Mouse (Mus musculus) embryonic facial prominence, embryonic 14.5 days (tissue): ENCODE data around the gene Bdkrb2. TPM values are rescaled to one million over a fixed set of nuclear protein-coding genes. Genes with fewer than 3 reads are reported as not detected.

Experiments
- ATAC-seq: fragments of 200-750 bp; cut with Nextera tagmentation; 2 replicates; pipeline ENCODE4 v1.8.0; 2017; ENCODE audit warnings: low read depth, moderate number of reproducible peaks, moderate TSS enrichment
- DNase-seq: peaks from one replicate; pipeline ENCODE4 v3.0.0-alpha.2; 2015; ENCODE audit warnings: low spot score
- H3K27ac ChIP-seq: fragments of 300-500 bp; sonication (generic); replicated peaks from 2 replicates; pipeline ENCODE4 v1.5.1; 2014; ENCODE audit warnings: low read depth, mild to moderate bottlenecking, low read length, moderate library complexity
- H3K27me3 ChIP-seq: fragments of 300-500 bp; sonication (generic); replicated peaks from 2 replicates; pipeline ENCODE4 v1.6.1; 2014; ENCODE audit warnings: low read length; ENCODE audit not compliant: control insufficient read depth, insufficient read depth
- H3K36me3 ChIP-seq: fragments of 300-500 bp; sonication (generic); 2 replicates; pipeline ENCODE4 v1.6.1; 2014; ENCODE audit warnings: low read length, mixed read lengths; ENCODE audit not compliant: control insufficient read depth, insufficient read depth
- H3K4me1 ChIP-seq: fragments of 300-500 bp; sonication (generic); 2 replicates; pipeline ENCODE4 v1.6.1; 2014; ENCODE audit warnings: antibody characterized with exemption, low read length; ENCODE audit not compliant: control insufficient read depth, insufficient read depth
- H3K4me2 ChIP-seq: fragments of 300-500 bp; sonication (generic); 2 replicates; pipeline ENCODE4 v1.6.1; 2014; ENCODE audit warnings: low read depth, mild to moderate bottlenecking, low read length, moderate library complexity, mixed read lengths
- H3K4me3 ChIP-seq: fragments of 300-500 bp; sonication (generic); 2 replicates; pipeline ENCODE4 v1.5.1; 2014; ENCODE audit warnings: low read depth, mild to moderate bottlenecking, low read length
- H3K9ac ChIP-seq: fragments of 300-500 bp; sonication (generic); 2 replicates; pipeline ENCODE4 v1.6.1; 2014; ENCODE audit warnings: low read depth, mild to moderate bottlenecking, low read length, moderate library complexity, mixed read lengths
- H3K9me3 ChIP-seq: fragments of 300-500 bp; sonication (generic); 2 replicates; pipeline ENCODE4 v1.6.1; 2016; ENCODE audit warnings: low read length; ENCODE audit not compliant: control insufficient read depth
- WGBS: fragments of 180-500 bp; shearing (Covaris S2); extraction: QIAGEN DNeasy Blood & Tissue Kit; methylation state at CpG from one replicate; pipeline ENCODE4 v1.1.7; 2014; 5-methylcytosine and 5-hydroxymethylcytosine counted together
- polyA plus RNA-seq: library from polyadenylated mRNA; unstranded; fragments of >200 nt; fragmentation: Nextera tagmentation; extraction: Ambion mirVana; gene quantifications from 2 replicates; pipeline ENCODE4 v1.2.1, GENCODE M21; 2014

Gene Bdkrb2
- polyA plus RNA-seq, 1 experiment from 2014 or later: 1.0 TPM

- H3K4me2 ChIP-seq: no peak overlapping the region
- ATAC-seq: no peak
- no peak for DNase-seq
- no peaks in the 10 kb centered on the region for H3K4me1 ChIP-seq
- H3K27ac ChIP-seq: no peak overlapping the region
- H3K9ac ChIP-seq: no peak overlapping the region
- H3K9me3 ChIP-seq: no peaks in the 10 kb centered on the region
- no peaks in the 10 kb centered on the region for H3K36me3 ChIP-seq
- 57% methylated on average over 9 of the region's 9 CpGs for WGBS
- H3K4me3 ChIP-seq: no peak overlapping the region
- no peaks in the 10 kb centered on the region for H3K27me3 ChIP-seq
These were observed 33.5 kb upstream of the Bdkrb2 start for GRCm38 (mm10) chr12:105529545-105529944.

GRCm38 (mm10) chr12:105531724-105532371 is 31.2 kb upstream of the Bdkrb2 start:
- H3K4me3 ChIP-seq: no peak overlapping the region
- peaks cover 3% of the 10 kb centered on the region; the same call in 1 of the 2 replicates for H3K4me1 ChIP-seq
- no peak overlapping the region for H3K4me2 ChIP-seq
- H3K27ac ChIP-seq: no peak overlapping the region
- H3K9me3 ChIP-seq: no peaks in the 10 kb centered on the region
- 30% methylated on average over 8 of the region's 8 CpGs for WGBS
- no peaks in the 10 kb centered on the region for H3K36me3 ChIP-seq
- no peak overlapping the region for H3K9ac ChIP-seq
- no peaks in the 10 kb centered on the region for H3K27me3 ChIP-seq
- DNase-seq (no peak), ATAC-seq (0 out of 2 replicates have a peak, but pooled peaks have one; percentile 12)

GRCm38 (mm10) chr12:105534842-105535241 is 28.2 kb upstream of the Bdkrb2 start:
- 97% methylated on average over 4 of the region's 4 CpGs for WGBS
- DNase-seq: no peak
- Histone ChIP-seq H3K4me1 (peaks cover 3% of the 10 kb centered on the region; the same call in 1 of the 2 replicates), H3K4me3 (no peak overlapping the region), H3K9me3 (no peaks in the 10 kb centered on the region), H3K27ac (no peak overlapping the region), H3K27me3 (no peaks in the 10 kb centered on the region), H3K4me2 (no peak overlapping the region), H3K9ac (no peak overlapping the region), H3K36me3 (no peaks in the 10 kb centered on the region)
- ATAC-seq: no peak

GRCm38 (mm10) chr12:105535968-105536760 is 26.9 kb upstream of the Bdkrb2 start:
- DNase-seq (no peak), ATAC-seq (no peak)
- Histone ChIP-seq H3K9me3 (no peaks in the 10 kb centered on the region), H3K36me3 (no peaks in the 10 kb centered on the region), H3K4me3 (no peak overlapping the region), H3K9ac (no peak overlapping the region), H3K27ac (no peak overlapping the region), H3K27me3 (no peaks in the 10 kb centered on the region), H3K4me2 (no peak overlapping the region), H3K4me1 (peaks cover 3% of the 10 kb centered on the region; the same call in 1 of the 2 replicates)
- WGBS: 53% methylated on average over 13 of the region's 13 CpGs

- ATAC-seq (no peak), DNase-seq (no peak)
- H3K4me1 ChIP-seq: peaks cover 3% of the 10 kb centered on the region; the same call in 1 of the 2 replicates
- H3K9me3 ChIP-seq: no peaks in the 10 kb centered on the region
- H3K4me3 ChIP-seq: no peak overlapping the region
- 66% methylated on average over 5 of the region's 5 CpGs for WGBS
- no peak overlapping the region for H3K9ac ChIP-seq
- no peak overlapping the region for H3K4me2 ChIP-seq
- no peak overlapping the region for H3K27ac ChIP-seq
- H3K27me3 ChIP-seq: no peaks in the 10 kb centered on the region
- H3K36me3 ChIP-seq: no peaks in the 10 kb centered on the region
These were observed 25.9 kb upstream of the Bdkrb2 start for GRCm38 (mm10) chr12:105537162-105537561.

GRCm38 (mm10) chr12:105539649-105540048 is 23.4 kb upstream of the Bdkrb2 start:
- Histone ChIP-seq H3K27me3 (no peaks in the 10 kb centered on the region), H3K27ac (no peak overlapping the region), H3K9me3 (no peaks in the 10 kb centered on the region), H3K4me3 (no peak overlapping the region), H3K4me1 (peaks cover 3% of the 10 kb centered on the region; the same call in 1 of the 2 replicates), H3K4me2 (no peak overlapping the region), H3K9ac (no peak overlapping the region), H3K36me3 (no peaks in the 10 kb centered on the region)
- 89% methylated on average over 10 of the region's 10 CpGs for WGBS
- ATAC-seq: no peak
- DNase-seq: no peak

- no peak for DNase-seq
- Histone ChIP-seq H3K36me3 (no peaks in the 10 kb centered on the region), H3K9ac (no peak overlapping the region), H3K9me3 (no peaks in the 10 kb centered on the region), H3K4me2 (no peak overlapping the region), H3K4me1 (peaks cover 9% of the 10 kb centered on the region), H3K27ac (no peak overlapping the region), H3K4me3 (no peak overlapping the region), H3K27me3 (no peaks in the 10 kb centered on the region)
- 72% methylated on average over 12 of the region's 12 CpGs for WGBS
- no peak for ATAC-seq
These were observed 21.2 kb upstream of the Bdkrb2 start for GRCm38 (mm10) chr12:105541590-105542402.

GRCm38 (mm10) chr12:105542513-105542912 is 20.5 kb upstream of the Bdkrb2 start:
- Histone ChIP-seq H3K36me3 (no peaks in the 10 kb centered on the region), H3K4me3 (no peak overlapping the region), H3K9ac (no peak overlapping the region), H3K27ac (no peak overlapping the region), H3K4me2 (no peak overlapping the region), H3K9me3 (no peaks in the 10 kb centered on the region), H3K27me3 (no peaks in the 10 kb centered on the region), H3K4me1 (peaks cover 9% of the 10 kb centered on the region)
- DNase-seq (no peak), ATAC-seq (no peak)
- WGBS: 78% methylated on average over 3 of the region's 3 CpGs
